Mouse (Mus musculus) testis, adult 2 months (tissue): ENCODE results near the gene Mlec. TPM values are rescaled to one million over a fixed set of nuclear protein-coding genes. Genes with fewer than 3 reads are reported as not detected.

Experiments
- H3K27ac ChIP-seq: fragments of 200-500 bp; 2 replicates; pipeline ENCODE4 v1.5.1; 2012; ENCODE audit warnings: low read depth, low read length; ENCODE audit not compliant: control insufficient read depth, insufficient read depth
- H3K27me3 ChIP-seq: fragments of 200-500 bp; 2 replicates; pipeline ENCODE4 v1.6.1; 2012; ENCODE audit warnings: mild to moderate bottlenecking, low read length, moderate library complexity; ENCODE audit not compliant: control insufficient read depth, insufficient read depth
- H3K36me3 ChIP-seq: fragments of 200-500 bp; 2 replicates; pipeline ENCODE4 v1.6.1; 2012; ENCODE audit warnings: mild to moderate bottlenecking, low read length; ENCODE audit not compliant: control insufficient read depth, insufficient read depth
- H3K4me1 ChIP-seq: fragments of 200-500 bp; 2 replicates; pipeline ENCODE4 v1.6.1; 2012; ENCODE audit warnings: low read length; ENCODE audit not compliant: control insufficient read depth, insufficient read depth
- H3K4me3 ChIP-seq: fragments of 200-500 bp; 2 replicates; pipeline ENCODE4 v1.5.1; 2012; ENCODE audit warnings: low read depth, mild to moderate bottlenecking, low read length, moderate library complexity, mixed read lengths; ENCODE audit not compliant: control insufficient read depth
- CTCF ChIP-seq: fragments of 200-500 bp; IDR thresholded peaks from 2 replicates; pipeline ENCODE4 v1.5.1; 2012; ENCODE audit warnings: low read depth, mild to moderate bottlenecking, inconsistent platforms, low read length, moderate library complexity; ENCODE audit not compliant: control insufficient read depth, insufficient read depth, insufficient replicate concordance
- POLR2A ChIP-seq: fragments of 200-500 bp; IDR thresholded peaks from 2 replicates; pipeline ENCODE4 v1.6.1; 2012; ENCODE audit warnings: low read depth, mild to moderate bottlenecking, inconsistent platforms, low read length, moderate library complexity; ENCODE audit not compliant: control insufficient read depth
- polyA plus RNA-seq: library from polyadenylated mRNA; depleted of rRNA; stranded (reverse); fragments of >200 nt; gene quantifications from 2 replicates; pipeline ENCODE4 v1.2.3, GENCODE M21; 2012; rRNA removed

Mlec gene
- polyA plus RNA-seq, 1 experiment, result 115 TPM

GRCm38 (mm10) chr5:115100473-115100872 is 57.5 kb downstream of the Mlec start:
- Histone ChIP-seq H3K36me3 (peaks cover 2% of the 10 kb centered on the region; the same call in 1 of the 2 replicates), H3K27me3 (no peaks in the 10 kb centered on the region), H3K4me3 (no peak overlapping the region), H3K4me1 (no peaks in the 10 kb centered on the region), H3K27ac (no peak overlapping the region)
- no peak for TF ChIP-seq POLR2A
- no peak for TF ChIP-seq CTCF

GRCm38 (mm10) chr5:115099991-115100390 is 58.0 kb downstream of the Mlec start:
- Histone ChIP-seq H3K4me1 (no peaks in the 10 kb centered on the region), H3K27me3 (no peaks in the 10 kb centered on the region), H3K36me3 (peaks cover 2% of the 10 kb centered on the region; the same call in 1 of the 2 replicates), H3K27ac (no peak overlapping the region), H3K4me3 (no peak overlapping the region)
- no peak for TF ChIP-seq POLR2A

GRCm38 (mm10) chr5:115099530-115099929 is 58.4 kb downstream of the Mlec start:
- peaks cover 4% of the 10 kb centered on the region; the same call in 1 of the 2 replicates for H3K36me3 ChIP-seq
- no peak overlapping the region for H3K4me3 ChIP-seq
- H3K27me3 ChIP-seq, result no peaks in the 10 kb centered on the region
- H3K27ac ChIP-seq, result no peak overlapping the region
- no peaks in the 10 kb centered on the region for H3K4me1 ChIP-seq
- TF ChIP-seq CTCF, result no peak
- no peak for TF ChIP-seq POLR2A

- TF ChIP-seq CTCF (no peak), POLR2A (no peak)
- Histone ChIP-seq H3K4me1 (no peaks in the 10 kb centered on the region), H3K27ac (no peak within 1 kb of the TSS), H3K4me3 (no peak within 1 kb of the TSS), H3K27me3 (no peaks in the 10 kb centered on the region), H3K36me3 (peaks cover 4% of the 10 kb centered on the region; the same call in 1 of the 2 replicates)
Measured at GRCm38 (mm10) chr5:115098195-115098594, 59.8 kb downstream of the Mlec start, which contains the start of gene Gm10401. Gm10401 (minus strand) TSS chr5:115098295.

Other genes starting within 250 kb of the Mlec start
- gene Oasl1, start 234.9 kb downstream of the Mlec start, polyA plus RNA-seq, result 3.0 and 4.2 TPM in 2 replicates
- 3.9 and 4.5 TPM in 2 replicates for gene 2210016L21Rik, start 216.0 kb downstream of the Mlec start, polyA plus RNA-seq
- gene Hnf1a, start 187.1 kb downstream of the Mlec start, polyA plus RNA-seq, result 0.17 and 0.18 TPM in 2 replicates
- 88.6 and 93.9 TPM in 2 replicates for gene Sppl3, start 147.0 kb downstream of the Mlec start, polyA plus RNA-seq
- not detected in 2 replicates for gene Gm10401, start 59.9 kb downstream of the Mlec start, polyA plus RNA-seq
- gene Acads, start 38.8 kb downstream of the Mlec start, polyA plus RNA-seq, result 11.2 and 12.1 TPM in 2 replicates
- gene Unc119b, start 23.2 kb downstream of the Mlec start, polyA plus RNA-seq, result 15.7 and 21.1 TPM in 2 replicates
- 7.2 and 9.1 TPM in 2 replicates for gene Cabp1, start 36.2 kb upstream of the Mlec start, polyA plus RNA-seq
- gene Pop5, start 77.7 kb upstream of the Mlec start, polyA plus RNA-seq, result 15.5 and 16.2 TPM in 2 replicates
- gene Rnf10, start 114.7 kb upstream of the Mlec start, polyA plus RNA-seq, result 240 and 247 TPM in 2 replicates
- 12.2 and 14.0 TPM in 2 replicates for gene Coq5, start 121.5 kb upstream of the Mlec start, polyA plus RNA-seq
- gene Dynll1, start 142.8 kb upstream of the Mlec start, polyA plus RNA-seq, result 559 and 571 TPM in 2 replicates
- 43.9 and 45.5 TPM in 2 replicates for gene Srsf9, start 169.0 kb upstream of the Mlec start, polyA plus RNA-seq
- 11.6 and 16.0 TPM in 2 replicates for gene Gatc, start 183.0 kb upstream of the Mlec start, polyA plus RNA-seq
- 7.6 and 8.0 TPM in 2 replicates for gene Triap1, start 183.0 kb upstream of the Mlec start, polyA plus RNA-seq
- 619 and 765 TPM in 2 replicates for gene Cox6a1, start 190.8 kb upstream of the Mlec start, polyA plus RNA-seq